Mouse (Mus musculus) heart, adult 2 months (tissue): ENCODE results near the gene Pdcd5. TPM values are rescaled to one million over a fixed set of nuclear protein-coding genes. Genes with fewer than 3 reads are reported as not detected.
A peak's percentile ranks its signal among the peaks of the same experiment; 100 is the strongest.

Experiments used
- DNase-seq, 2 experiments: peaks; one replicate each; pipeline ENCODE4 v3.0.0; 2021
- H3K27ac ChIP-seq: fragments of 200-600 bp; 2 replicates; pipeline ENCODE4 v1.8.1; 2022
- H3K27me3 ChIP-seq: fragments of 200-500 bp; 2 replicates; pipeline ENCODE4 v1.6.1; 2012; ENCODE audit warnings: mild to moderate bottlenecking, low read length, inconsistent platforms, mixed read lengths; ENCODE audit not compliant: control insufficient read depth, insufficient read depth
- H3K36me3 ChIP-seq: fragments of 200-500 bp; 2 replicates; pipeline ENCODE4 v1.6.1; 2012; ENCODE audit warnings: low read length, inconsistent platforms; ENCODE audit not compliant: control insufficient read depth, insufficient read depth
- H3K4me1 ChIP-seq: fragments of 200-500 bp; 2 replicates; pipeline ENCODE4 v1.6.1; 2011; ENCODE audit warnings: low read length; ENCODE audit not compliant: control insufficient read depth, insufficient read depth
- H3K4me3 ChIP-seq: fragments of 200-600 bp; 2 replicates; pipeline ENCODE4 v1.8.1; 2022
- H3K79me2 ChIP-seq: fragments of 200-500 bp; replicated peaks from 2 replicates; pipeline ENCODE4 v1.6.1; 2012; ENCODE audit warnings: mild to moderate bottlenecking, inconsistent platforms, low read length, moderate library complexity, mixed read lengths; ENCODE audit not compliant: control insufficient read depth, insufficient read depth
- H3K9ac ChIP-seq: fragments of 200-500 bp; 2 replicates; pipeline ENCODE4 v1.6.1; 2012; ENCODE audit warnings: low read depth, mild to moderate bottlenecking, control low read depth, inconsistent platforms, low read length, mixed read lengths
- CTCF ChIP-seq: fragments of 200-600 bp; IDR thresholded peaks from 2 replicates; pipeline ENCODE4 v1.8.1; 2022; ENCODE audit warnings: antibody characterized with exemption, mild to moderate bottlenecking, moderate library complexity
- EP300 ChIP-seq: fragments of 200-500 bp; IDR thresholded peaks from 2 replicates; pipeline ENCODE4 v1.6.1; 2011; ENCODE audit warnings: low read depth, low read length, control low read depth; ENCODE audit not compliant: insufficient read depth
- POLR2A ChIP-seq: fragments of 200-500 bp; IDR thresholded peaks from 2 replicates; pipeline ENCODE4 v1.6.1; 2011; ENCODE audit warnings: mild to moderate bottlenecking, low read depth, low read length, control low read depth; ENCODE audit not compliant: insufficient read depth
- WGBS: fragments of 180-500 bp; shearing (Covaris S2); methylation state at CpG from one replicate; pipeline ENCODE4 v1.1.7; 2018; 5-methylcytosine and 5-hydroxymethylcytosine counted together
- intact Hi-C: fragments of 180-260 bp; cut with DNase I; formaldehyde crosslinking; loops from one replicate; pipeline ENCODE4 v1.15.1; 2025
- polyA plus RNA-seq: library from polyadenylated mRNA; depleted of rRNA; stranded (reverse); fragments of >200 nt; gene quantifications from 2 replicates; pipeline ENCODE4 v1.2.3, GENCODE M21; 2012
- total RNA-seq, 2 experiments: library from RNA; stranded (reverse); gene quantifications; 2 replicates each; pipeline ENCODE4 v1.2.3; 2021

Gene Pdcd5
- total and polyA plus RNA-seq, 3 experiments: 48.6 to 118 (median 104) TPM

DNA sequence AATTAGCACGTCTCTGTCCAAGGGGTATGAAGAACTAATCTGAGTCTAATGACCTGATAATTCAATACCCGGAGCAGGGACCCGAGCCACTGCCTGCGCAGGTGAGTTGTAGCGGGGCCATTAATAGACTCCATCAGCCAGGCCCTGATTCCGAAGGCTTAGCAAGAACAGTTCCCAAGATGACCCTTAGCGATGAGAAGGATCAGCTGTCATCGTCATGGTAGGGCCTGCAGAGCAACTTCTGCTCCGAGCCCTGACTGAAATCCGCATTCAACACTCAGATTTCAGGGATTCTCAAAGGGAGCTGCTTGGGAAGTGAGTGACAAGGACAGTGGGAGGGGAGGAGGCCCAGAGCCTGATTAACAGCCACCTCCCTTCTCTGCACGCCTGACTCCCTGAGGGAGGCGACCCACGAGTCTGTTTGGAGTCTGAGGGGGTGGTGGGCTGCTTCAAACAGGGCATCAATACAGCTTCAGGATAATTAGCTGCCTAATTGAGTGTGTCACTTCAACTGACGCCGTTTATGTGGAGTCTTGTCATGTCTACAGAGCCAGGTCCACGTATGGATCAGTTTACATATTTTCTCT, 16.6 kb upstream of the Pdcd5 start:
- TF ChIP-seq CTCF (no peak), EP300 (no peak), POLR2A (no peak)
- intact Hi-C loops: no loop called here
- no peak for DNase-seq

GRCm38 (mm10) chr7:35659173-35659572, 11.9 kb upstream of the Pdcd5 start:
- Histone ChIP-seq H3K27me3 (no peaks in the 10 kb centered on the region), H3K9ac (no peak overlapping the region), H3K79me2 (no peaks in the 10 kb centered on the region), H3K27ac (no peak overlapping the region), H3K36me3 (no peaks in the 10 kb centered on the region), H3K4me3 (no peak overlapping the region), H3K4me1 (no peaks in the 10 kb centered on the region)
- intact Hi-C loops: no loop called here
- TF ChIP-seq POLR2A: no peak
- peak; percentile 84 for TF ChIP-seq CTCF
- WGBS: 56% methylated on average over 3 of the region's 3 CpGs
- no peak for DNase-seq

More for the DNA sequence above, 16.6 kb upstream of the Pdcd5 start:
- Histone ChIP-seq H3K4me3 (no peak overlapping the region), H3K27me3 (no peaks in the 10 kb centered on the region), H3K27ac (no peak overlapping the region), H3K9ac (no peak overlapping the region), H3K79me2 (no peaks in the 10 kb centered on the region), H3K36me3 (no peaks in the 10 kb centered on the region), H3K4me1 (no peaks in the 10 kb centered on the region)
- 73% methylated on average over 16 of the region's 16 CpGs for WGBS

DNA sequence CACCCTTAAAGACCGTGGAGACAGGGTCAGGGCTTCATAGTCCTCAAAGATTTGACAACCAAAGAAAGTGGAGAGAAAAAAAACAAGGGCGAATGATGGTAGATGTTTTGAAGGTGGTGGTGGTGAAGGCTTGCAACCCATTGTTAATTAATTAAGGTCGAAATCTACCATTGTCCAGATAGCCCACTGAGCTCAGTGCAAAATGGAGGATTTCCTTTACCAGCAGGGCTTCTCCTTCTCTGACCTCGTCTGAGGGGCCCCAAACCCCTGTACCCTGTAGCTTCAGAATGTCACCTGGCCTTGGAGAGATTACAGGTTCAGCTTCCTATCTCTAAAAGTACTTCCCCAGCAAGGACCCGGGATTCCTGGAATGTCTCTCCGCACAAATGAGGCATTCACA, 10.5 kb upstream of the Pdcd5 start:
- no peak overlapping the region for H3K9ac ChIP-seq
- no peaks in the 10 kb centered on the region for H3K27me3 ChIP-seq
- H3K4me3 ChIP-seq: no peak overlapping the region
- intact Hi-C loops: no loop called here
- H3K36me3 ChIP-seq: no peaks in the 10 kb centered on the region
- no peak overlapping the region for H3K27ac ChIP-seq
- TF ChIP-seq POLR2A (no peak), EP300 (no peak), CTCF (no peak)
- no peak for DNase-seq
- no peaks in the 10 kb centered on the region for H3K4me1 ChIP-seq
- H3K79me2 ChIP-seq: no peaks in the 10 kb centered on the region
- WGBS: 43% methylated on average over 6 of the region's 6 CpGs

GRCm38 (mm10) chr7:35651583-35652270, 4.4 kb upstream of the Pdcd5 start:
- no peaks in the 10 kb centered on the region for H3K36me3 ChIP-seq
- intact Hi-C loops: no loop called here
- no peak for DNase-seq
- WGBS: 77% methylated on average over 10 of the region's 10 CpGs
- H3K79me2 ChIP-seq: no peaks in the 10 kb centered on the region
- H3K27me3 ChIP-seq: no peaks in the 10 kb centered on the region
- H3K4me1 ChIP-seq: no peaks in the 10 kb centered on the region
- peak; percentile 27; the same call in 1 of the 2 replicates for TF ChIP-seq CTCF
- TF ChIP-seq EP300: no peak
- TF ChIP-seq POLR2A: no peak
- no peak overlapping the region for H3K4me3 ChIP-seq
- H3K27ac ChIP-seq: no peak overlapping the region
- no peak overlapping the region for H3K9ac ChIP-seq

DNA sequence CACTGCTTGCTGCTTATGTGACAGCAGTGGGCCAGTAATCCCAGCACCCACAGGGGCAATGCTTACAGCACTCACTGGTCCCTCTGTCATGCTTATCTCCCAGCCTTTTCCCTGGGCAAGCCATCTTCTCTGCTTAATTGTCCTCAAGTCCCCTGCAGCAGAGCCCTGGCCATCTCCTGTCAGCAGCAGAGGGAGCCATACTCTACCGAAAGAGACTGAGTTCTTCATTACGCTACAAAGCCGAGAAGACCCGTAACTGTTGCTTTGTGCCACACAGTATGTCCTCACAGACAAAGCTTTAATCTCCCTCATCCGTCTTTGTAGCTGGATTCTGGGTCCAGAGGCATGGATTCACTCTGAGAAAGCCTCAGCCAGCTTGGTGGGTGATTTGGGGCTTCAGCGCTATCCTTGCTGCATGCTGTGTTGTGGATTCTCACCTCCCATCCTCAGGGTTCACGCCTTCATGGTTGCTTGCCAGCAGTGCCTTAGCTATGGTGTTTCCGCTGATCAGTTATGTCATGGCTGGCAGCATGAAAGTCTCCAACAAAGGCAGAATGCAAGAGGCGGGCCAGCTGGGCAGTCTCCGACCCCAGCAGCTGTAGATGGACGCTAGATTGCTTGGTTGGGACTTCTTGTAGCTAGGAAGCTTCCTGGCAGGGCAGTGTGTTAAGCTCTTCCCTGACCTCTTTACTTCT, 3.5 kb upstream of the Pdcd5 start:
- H3K4me1 ChIP-seq: no peaks in the 10 kb centered on the region
- H3K4me3 ChIP-seq: no peak overlapping the region
- H3K27ac ChIP-seq: no peak overlapping the region
- H3K36me3 ChIP-seq: no peaks in the 10 kb centered on the region
- intact Hi-C loops: no loop called here
- no peak for DNase-seq
- no peaks in the 10 kb centered on the region for H3K79me2 ChIP-seq
- TF ChIP-seq POLR2A (no peak), CTCF (no peak; the same call in 1 of the 2 replicates)
- no peaks in the 10 kb centered on the region for H3K27me3 ChIP-seq
- WGBS: 66% methylated on average over 11 of the region's 11 CpGs
- no peak overlapping the region for H3K9ac ChIP-seq

DNA sequence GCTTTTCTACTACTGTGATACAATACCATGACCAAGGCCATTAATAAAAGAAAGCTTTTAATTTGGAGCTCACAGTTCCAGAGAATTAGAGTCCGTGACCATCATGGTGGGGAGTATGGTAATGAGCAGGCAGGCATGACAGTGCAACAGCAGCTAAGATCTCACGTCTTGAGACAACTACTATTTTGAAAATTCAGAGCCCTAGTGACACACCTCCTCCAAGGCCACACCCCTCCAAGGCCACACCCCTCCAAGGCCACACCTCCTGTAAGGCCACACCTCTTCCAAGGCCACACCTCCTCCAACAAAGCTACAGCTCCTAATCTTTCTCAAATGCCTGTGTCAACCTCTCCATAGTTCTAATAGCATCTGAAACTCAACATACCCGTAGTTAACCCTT, 1.8 kb upstream of the Pdcd5 start:
- no peak overlapping the region for H3K9ac ChIP-seq
- H3K27ac ChIP-seq: no peak overlapping the region
- TF ChIP-seq CTCF (no peak), POLR2A (no peak), EP300 (no peak)
- H3K79me2 ChIP-seq: no peaks in the 10 kb centered on the region
- H3K4me1 ChIP-seq: no peaks in the 10 kb centered on the region
- H3K4me3 ChIP-seq: no peak overlapping the region
- DNase-seq: peak; percentile 23 to 34
- H3K27me3 ChIP-seq: no peaks in the 10 kb centered on the region
- WGBS: 46% methylated on average over 3 of the region's 3 CpGs
- no peaks in the 10 kb centered on the region for H3K36me3 ChIP-seq
- intact Hi-C loops: loop anchor here (5.0 kb wide), 1 partner anchor 62 kb away; the partner anchor contains the start of genes Ankrd27 and Rgs9bp
